Mouse (Mus musculus) urinary bladder, postnatal 10 days (tissue): ENCODE measurements around the gene Btnl9.
"Not testable (repeated sequence)": the region's sequence is repeated elsewhere in the genome, so short reads cannot be mapped to it uniquely, and the experiment has no call there.

Experiments used
- DNase-seq: peaks from one replicate; pipeline ENCODE4 v3.0.0; 2022; ENCODE audit warnings: low spot score

Gene Btnl9

GRCm38 (mm10) chr11:49186955-49187488 lies at the start of gene Btnl9:
Gene Btnl9, minus strand, starts transcription at chr11:49187159.
- no peak for DNase-seq

GRCm38 (mm10) chr11:49235459-49236207 lies 48.7 kb upstream of the Btnl9 start:
- DNase-seq, result no peak

- no peak for DNase-seq
Observed at GRCm38 (mm10) chr11:49232781-49233180, 45.8 kb upstream of the Btnl9 start.

GRCm38 (mm10) chr11:49224455-49224854 lies 37.5 kb upstream of the Btnl9 start:
- no peak for DNase-seq

GRCm38 (mm10) chr11:49219271-49219670 lies 32.3 kb upstream of the Btnl9 start:
- no peak for DNase-seq

GRCm38 (mm10) chr11:49213505-49213904 lies 26.5 kb upstream of the Btnl9 start:
- DNase-seq, result no peak

GRCm38 (mm10) chr11:49212577-49212976 lies 25.6 kb upstream of the Btnl9 start:
- no peak for DNase-seq

GRCm38 (mm10) chr11:49207495-49207894 lies 20.5 kb upstream of the Btnl9 start:
- DNase-seq, result no peak

- no peak for DNase-seq
Observed at GRCm38 (mm10) chr11:49205080-49205590, 18.2 kb upstream of the Btnl9 start.

- no peak for DNase-seq
Observed at GRCm38 (mm10) chr11:49203771-49204497, 17.0 kb upstream of the Btnl9 start.

GRCm38 (mm10) chr11:49203129-49203768 lies 16.3 kb upstream of the Btnl9 start, which contains the start of gene Zfp62:
Gene Zfp62, plus strand, starts transcription at chr11:49203292.
- DNase-seq, result peak; percentile 79

GRCm38 (mm10) chr11:49202523-49203061 lies 15.6 kb upstream of the Btnl9 start:
- DNase-seq, result no peak

GRCm38 (mm10) chr11:49202071-49202470 lies 15.1 kb upstream of the Btnl9 start:
- no peak for DNase-seq

- DNase-seq, result no peak
Observed at GRCm38 (mm10) chr11:49201142-49201541, 14.2 kb upstream of the Btnl9 start.

GRCm38 (mm10) chr11:49200666-49201065 lies 13.7 kb upstream of the Btnl9 start:
- no peak for DNase-seq

- DNase-seq, result no peak
Observed at GRCm38 (mm10) chr11:49195819-49196322, 8.9 kb upstream of the Btnl9 start.

GRCm38 (mm10) chr11:49194771-49195170 lies 7.8 kb upstream of the Btnl9 start:
- DNase-seq, result not testable (repeated sequence)

- no peak for DNase-seq
Observed at GRCm38 (mm10) chr11:49191083-49191482, 4.1 kb upstream of the Btnl9 start.

GRCm38 (mm10) chr11:49189737-49190136 lies 2.8 kb upstream of the Btnl9 start:
- no peak for DNase-seq

GRCm38 (mm10) chr11:49187701-49188100 lies 742 bp upstream of the Btnl9 start:
- DNase-seq, result no peak

- no peak for DNase-seq
Observed at GRCm38 (mm10) chr11:49186452-49186851, 507 bp downstream of the Btnl9 start.

- DNase-seq, result no peak
Observed at GRCm38 (mm10) chr11:49183172-49183571, 3.8 kb downstream of the Btnl9 start.
